Mouse (Mus musculus): ENCODE data around the gene Tiparp. TPM values are rescaled to one million over a fixed set of nuclear protein-coding genes. Genes with fewer than 3 reads are reported as not detected.

Gene Tiparp
- polyA plus RNA-seq, 1 experiment from 2014 or later: 23.9 TPM

DNA sequence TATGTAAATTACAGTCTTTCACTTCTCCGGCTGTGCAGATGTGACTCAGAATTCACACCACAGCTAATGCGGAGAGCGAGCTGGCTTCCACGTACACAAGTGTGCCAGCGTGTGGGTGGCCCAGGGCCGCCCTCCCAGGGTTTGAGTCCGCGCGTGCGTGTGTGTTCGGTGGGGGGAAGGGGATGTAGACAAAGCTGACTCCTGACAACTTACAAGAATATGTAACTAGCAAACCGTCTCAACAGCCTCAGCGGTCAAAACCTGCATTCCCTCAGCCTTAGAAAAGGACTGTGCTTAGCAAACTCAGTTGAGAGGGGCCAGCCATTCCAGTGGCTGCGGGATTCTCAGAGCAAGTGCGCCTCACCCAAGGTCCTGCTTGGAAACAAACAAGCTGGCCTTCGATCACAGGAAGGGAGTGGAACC is 58.3 kb downstream of the Tiparp start:
- 7% methylated on average over 16 of the region's 16 CpGs for WGBS
- 0 out of 2 replicates have a peak, but pooled peaks have one; percentile 39 for ATAC-seq (replicated peaks; ENCODE audit: insufficient number of reproducible peaks, insufficient read depth, low FRiP score, low read depth)
- Histone ChIP-seq H3K4me2 (peak overlapping the region; percentile 64), H3K9me3 (replicated peaks) (no peaks in the 10 kb centered on the region), H3K4me3 (peak overlapping the region; percentile 43), H3K4me1 (replicated peaks) (no peaks in the 10 kb centered on the region), H3K36me3 (no peaks in the 10 kb centered on the region), H3K9ac (peak overlapping the region; percentile 33; the same call in 1 of the 2 replicates), H3K27ac (no peak overlapping the region), H3K27me3 (no peaks in the 10 kb centered on the region)

DNA sequence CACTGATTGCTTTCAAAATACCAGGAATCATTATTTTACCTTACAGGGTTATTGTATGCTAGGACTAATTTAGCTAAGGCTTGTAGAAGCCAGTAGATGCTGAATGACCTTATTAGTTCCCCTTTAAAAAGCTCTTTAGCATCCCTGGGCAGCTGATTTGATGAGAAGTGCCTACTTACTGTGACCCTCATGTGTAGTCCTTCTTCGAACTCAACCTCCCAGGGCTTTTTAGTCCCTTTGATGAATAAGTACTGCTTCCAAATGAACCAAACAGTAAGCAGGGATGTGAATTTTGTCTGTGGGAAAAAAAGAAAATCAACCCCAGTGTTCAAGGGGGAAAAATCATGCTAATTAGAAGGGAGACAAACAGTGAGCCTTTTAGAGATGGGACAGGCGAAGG is 58.8 kb downstream of the Tiparp start:
- Histone ChIP-seq H3K4me1 (replicated peaks) (no peaks in the 10 kb centered on the region), H3K9me3 (replicated peaks) (no peaks in the 10 kb centered on the region), H3K36me3 (no peaks in the 10 kb centered on the region), H3K4me2 (peak overlapping the region; percentile 64), H3K27ac (no peak overlapping the region), H3K9ac (no peak overlapping the region), H3K4me3 (no peak overlapping the region), H3K27me3 (no peaks in the 10 kb centered on the region)
- ATAC-seq (replicated peaks; ENCODE audit: insufficient number of reproducible peaks, insufficient read depth, low FRiP score, low read depth): no peak
- 80% methylated on average over 2 of the region's 2 CpGs for WGBS

DNA sequence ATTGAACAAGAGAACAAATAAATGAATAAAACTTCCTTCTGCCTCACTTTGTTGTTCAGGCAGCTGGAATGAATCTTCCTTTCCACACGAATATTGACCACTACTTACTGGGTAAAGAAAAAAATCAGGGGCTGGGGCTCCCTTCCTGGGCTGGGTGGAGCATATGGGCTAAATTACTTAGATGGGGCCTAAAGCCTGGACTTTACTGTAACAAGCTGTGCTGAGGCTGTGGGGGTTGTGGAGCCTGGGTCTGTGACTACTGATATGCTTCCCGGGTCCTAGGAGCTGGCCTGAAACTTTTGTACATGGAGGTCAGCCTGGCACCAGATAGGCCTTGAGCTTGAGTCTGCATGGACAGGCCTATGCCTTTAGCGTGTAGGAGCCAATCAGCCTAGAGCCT is 60.2 kb downstream of the Tiparp start:
- H3K27ac ChIP-seq: no peak overlapping the region
- no peaks in the 10 kb centered on the region for H3K27me3 ChIP-seq
- ATAC-seq (replicated peaks; ENCODE audit: insufficient number of reproducible peaks, insufficient read depth, low FRiP score, low read depth): no peak
- no peak overlapping the region for H3K4me3 ChIP-seq
- no peaks in the 10 kb centered on the region for H3K9me3 ChIP-seq (replicated peaks)
- H3K4me1 ChIP-seq (replicated peaks): no peaks in the 10 kb centered on the region
- WGBS: 73% methylated on average over 3 of the region's 3 CpGs
- no peaks in the 10 kb centered on the region for H3K36me3 ChIP-seq
- H3K9ac ChIP-seq: no peak overlapping the region
- no peak overlapping the region for H3K4me2 ChIP-seq

DNA sequence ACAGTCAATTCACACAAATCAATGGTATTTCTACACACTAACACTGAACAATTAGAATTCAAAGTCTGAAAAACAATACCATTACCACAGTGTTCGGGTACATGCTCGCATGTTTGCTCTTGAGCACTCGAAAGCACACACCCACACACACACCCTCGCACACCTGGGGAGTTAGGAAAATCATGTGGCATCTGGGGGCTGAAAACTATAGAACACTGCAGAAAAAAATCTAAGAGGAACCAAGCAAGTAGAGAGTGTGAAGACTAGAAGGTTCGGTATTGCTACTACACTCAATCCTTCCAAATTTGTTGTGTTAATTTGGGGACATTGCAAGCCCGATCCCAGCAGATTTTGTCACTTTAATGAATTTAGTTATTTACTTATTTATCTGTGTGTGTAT is 64.6 kb downstream of the Tiparp start:
- 86% methylated on average over 6 of the region's 6 CpGs for WGBS

DNA sequence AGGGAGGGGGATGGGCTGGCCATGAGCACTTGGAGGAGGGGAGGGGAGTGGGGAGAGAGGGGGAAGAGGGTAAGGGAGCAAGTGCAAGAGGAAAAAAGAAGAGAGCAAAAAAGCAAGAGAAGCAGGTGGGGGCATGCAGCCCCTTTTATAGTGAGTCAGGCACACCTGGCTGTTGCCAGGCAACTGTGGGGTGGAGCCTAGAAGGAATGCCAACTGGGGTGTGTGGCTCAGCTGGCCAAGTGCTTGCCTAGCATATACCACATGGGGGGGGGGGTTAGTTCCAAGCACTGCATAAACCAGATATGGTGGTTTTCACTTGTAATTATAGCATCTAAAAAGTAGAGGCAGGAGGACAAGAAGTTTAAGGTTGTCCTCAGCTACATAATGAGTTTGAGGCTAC is 66.3 kb downstream of the Tiparp start:
- Histone ChIP-seq H3K4me3 (no peak overlapping the region), H3K9ac (no peak overlapping the region), H3K4me1 (replicated peaks) (no peaks in the 10 kb centered on the region), H3K27me3 (no peaks in the 10 kb centered on the region), H3K4me2 (no peak overlapping the region), H3K27ac (no peak overlapping the region), H3K36me3 (no peaks in the 10 kb centered on the region), H3K9me3 (replicated peaks) (no peaks in the 10 kb centered on the region)
- no peak for ATAC-seq (replicated peaks; ENCODE audit: insufficient number of reproducible peaks, insufficient read depth, low FRiP score, low read depth)

More for the DNA sequence above, 64.6 kb downstream of the Tiparp start:
- H3K9me3 ChIP-seq (replicated peaks): no peaks in the 10 kb centered on the region
- H3K9ac ChIP-seq: no peak overlapping the region
- H3K4me2 ChIP-seq: no peak overlapping the region
- no peaks in the 10 kb centered on the region for H3K36me3 ChIP-seq
- H3K4me3 ChIP-seq: no peak overlapping the region
- ATAC-seq (replicated peaks; ENCODE audit: insufficient number of reproducible peaks, insufficient read depth, low FRiP score, low read depth): no peak
- H3K27me3 ChIP-seq: no peaks in the 10 kb centered on the region
- no peak overlapping the region for H3K27ac ChIP-seq
- no peaks in the 10 kb centered on the region for H3K4me1 ChIP-seq (replicated peaks)

DNA sequence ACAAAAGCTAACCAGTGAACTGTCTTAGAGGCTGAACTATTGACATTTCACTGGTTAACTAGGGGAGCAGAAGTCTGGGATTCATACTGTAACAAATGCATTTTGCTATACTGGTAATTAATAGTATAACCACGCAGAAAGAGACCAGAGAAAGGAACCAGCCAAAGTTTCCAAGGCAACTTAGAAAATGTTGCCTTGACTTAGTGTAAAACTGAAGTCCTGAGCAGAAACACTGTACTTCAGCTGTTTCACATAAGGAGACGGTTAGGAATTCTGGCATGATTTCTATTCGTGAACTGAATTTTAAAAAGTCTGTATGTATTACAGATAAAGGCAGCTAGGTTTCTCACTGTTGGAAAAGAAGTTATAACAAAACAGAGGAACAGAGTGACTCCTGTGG is 67.0 kb downstream of the Tiparp start:
- H3K4me3 ChIP-seq: no peak overlapping the region
- H3K4me1 ChIP-seq (replicated peaks): no peaks in the 10 kb centered on the region
- WGBS: 81% methylated on average over 3 of the region's 3 CpGs
- no peaks in the 10 kb centered on the region for H3K36me3 ChIP-seq
- no peaks in the 10 kb centered on the region for H3K27me3 ChIP-seq
- H3K9ac ChIP-seq: no peak overlapping the region
- no peak for ATAC-seq (replicated peaks; ENCODE audit: insufficient number of reproducible peaks, insufficient read depth, low FRiP score, low read depth)
- no peak overlapping the region for H3K27ac ChIP-seq
- H3K9me3 ChIP-seq (replicated peaks): no peaks in the 10 kb centered on the region
- no peak overlapping the region for H3K4me2 ChIP-seq

DNA sequence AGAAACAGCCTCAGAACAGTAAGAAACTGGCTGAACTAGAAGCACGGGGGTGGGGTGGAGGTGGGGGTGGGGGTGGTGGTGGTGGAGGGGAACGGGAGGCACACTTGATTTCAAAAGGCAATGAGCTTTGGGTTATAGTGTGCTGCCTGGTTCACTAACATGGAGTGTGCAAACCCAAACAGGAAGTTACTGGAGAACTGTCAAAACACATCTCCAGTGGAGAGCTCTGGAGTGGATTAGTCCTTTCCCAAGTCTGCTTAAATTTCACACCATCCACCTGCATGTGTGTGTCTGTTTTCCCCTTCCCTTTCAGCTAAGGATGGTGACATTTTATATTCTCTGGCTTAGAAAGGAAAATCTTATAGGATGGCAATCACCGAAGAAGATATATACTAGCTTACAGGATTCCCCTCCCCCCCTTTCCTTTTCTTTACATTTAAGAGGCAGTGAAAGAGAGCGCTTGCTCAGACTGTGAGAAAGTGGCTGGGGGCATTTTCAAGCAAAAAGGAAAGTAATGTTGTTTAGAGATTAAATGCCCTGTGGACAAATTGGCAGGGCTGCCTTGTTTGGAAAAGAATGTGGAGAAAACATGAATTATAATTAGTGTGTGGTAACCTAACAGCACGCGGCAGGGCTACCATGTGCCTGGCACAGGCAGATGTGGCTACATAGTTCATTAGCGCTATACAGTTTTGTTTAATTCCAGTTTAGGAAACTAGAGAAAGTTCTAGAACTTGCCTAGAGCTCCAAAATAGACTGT is 70.0 kb downstream of the Tiparp start:
- Histone ChIP-seq H3K9ac (no peak overlapping the region), H3K36me3 (no peaks in the 10 kb centered on the region), H3K4me2 (no peak overlapping the region), H3K27me3 (no peaks in the 10 kb centered on the region), H3K27ac (no peak overlapping the region), H3K9me3 (replicated peaks) (no peaks in the 10 kb centered on the region), H3K4me1 (replicated peaks) (peaks cover 10% of the 10 kb centered on the region), H3K4me3 (no peak overlapping the region)
- ATAC-seq (replicated peaks; ENCODE audit: insufficient number of reproducible peaks, insufficient read depth, low FRiP score, low read depth): no peak
- 57% methylated on average over 7 of the region's 7 CpGs for WGBS

DNA sequence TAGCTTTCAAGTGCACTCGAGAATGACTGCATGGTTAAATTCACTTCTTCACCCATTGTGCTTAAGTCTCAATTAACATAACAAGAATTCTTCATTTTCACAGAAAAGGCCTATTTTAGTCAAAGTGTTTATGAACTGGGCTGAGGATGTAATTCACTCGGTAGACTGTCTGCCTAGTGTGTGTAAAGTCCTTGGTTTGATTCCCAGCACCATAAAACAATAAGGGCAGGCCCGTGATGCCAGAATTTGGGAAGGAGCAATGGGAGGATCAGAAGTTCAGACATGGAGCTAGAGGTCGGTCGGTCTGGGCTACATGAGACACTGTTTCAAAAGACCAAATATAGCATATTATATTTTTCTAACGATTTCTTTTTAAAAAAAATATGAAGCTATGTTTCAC is 70.9 kb downstream of the Tiparp start:
- Histone ChIP-seq H3K4me3 (no peak overlapping the region), H3K4me2 (no peak overlapping the region), H3K27me3 (no peaks in the 10 kb centered on the region), H3K27ac (no peak overlapping the region), H3K9me3 (replicated peaks) (no peaks in the 10 kb centered on the region), H3K9ac (no peak overlapping the region), H3K36me3 (no peaks in the 10 kb centered on the region), H3K4me1 (replicated peaks) (peaks cover 11% of the 10 kb centered on the region)
- 83% methylated on average over 6 of the region's 6 CpGs for WGBS
- no peak for ATAC-seq (replicated peaks; ENCODE audit: insufficient number of reproducible peaks, insufficient read depth, low FRiP score, low read depth)

DNA sequence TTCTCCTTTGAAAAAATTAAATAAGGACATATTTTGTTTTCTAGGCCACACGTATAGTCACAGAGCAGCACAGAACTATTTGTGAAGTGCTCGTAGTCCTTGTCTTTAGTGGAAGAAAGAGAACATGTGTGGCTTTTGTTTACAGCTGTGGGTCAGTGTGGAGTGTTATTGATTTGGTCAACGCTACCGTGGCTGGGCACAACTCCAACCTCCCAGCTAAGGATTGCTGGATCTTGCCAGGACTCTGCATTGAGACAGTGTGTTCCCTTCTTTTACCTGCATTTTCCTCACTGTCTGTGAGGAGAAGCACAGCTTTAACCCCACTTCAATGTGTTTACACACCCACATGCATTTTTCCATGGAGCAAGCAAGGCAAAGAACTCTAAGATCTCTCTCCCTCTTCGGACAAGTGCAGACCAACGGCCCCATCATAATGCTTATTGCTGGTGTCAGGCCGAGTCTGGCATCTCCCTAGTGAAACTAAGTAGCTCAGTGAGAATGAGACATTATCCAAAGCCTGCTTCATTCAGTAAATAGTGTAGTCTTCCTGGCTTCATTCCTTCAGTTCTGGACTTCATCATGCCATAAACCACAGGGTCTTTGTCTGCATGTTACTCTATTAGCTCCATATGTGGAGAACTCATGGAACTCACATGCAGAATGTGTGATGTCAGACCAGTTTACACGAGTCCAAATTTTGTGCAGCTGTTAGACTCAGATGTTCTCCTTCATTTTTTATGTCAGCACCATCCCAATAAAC is 73.3 kb downstream of the Tiparp start:
- no peak for ATAC-seq (replicated peaks; ENCODE audit: insufficient number of reproducible peaks, insufficient read depth, low FRiP score, low read depth)
- Histone ChIP-seq H3K27ac (no peak overlapping the region), H3K9ac (no peak overlapping the region), H3K4me1 (replicated peaks) (peaks cover 13% of the 10 kb centered on the region), H3K36me3 (no peaks in the 10 kb centered on the region), H3K4me3 (no peak overlapping the region), H3K4me2 (no peak overlapping the region), H3K27me3 (no peaks in the 10 kb centered on the region), H3K9me3 (replicated peaks) (no peaks in the 10 kb centered on the region)
- WGBS: 69% methylated on average over 8 of the region's 8 CpGs

DNA sequence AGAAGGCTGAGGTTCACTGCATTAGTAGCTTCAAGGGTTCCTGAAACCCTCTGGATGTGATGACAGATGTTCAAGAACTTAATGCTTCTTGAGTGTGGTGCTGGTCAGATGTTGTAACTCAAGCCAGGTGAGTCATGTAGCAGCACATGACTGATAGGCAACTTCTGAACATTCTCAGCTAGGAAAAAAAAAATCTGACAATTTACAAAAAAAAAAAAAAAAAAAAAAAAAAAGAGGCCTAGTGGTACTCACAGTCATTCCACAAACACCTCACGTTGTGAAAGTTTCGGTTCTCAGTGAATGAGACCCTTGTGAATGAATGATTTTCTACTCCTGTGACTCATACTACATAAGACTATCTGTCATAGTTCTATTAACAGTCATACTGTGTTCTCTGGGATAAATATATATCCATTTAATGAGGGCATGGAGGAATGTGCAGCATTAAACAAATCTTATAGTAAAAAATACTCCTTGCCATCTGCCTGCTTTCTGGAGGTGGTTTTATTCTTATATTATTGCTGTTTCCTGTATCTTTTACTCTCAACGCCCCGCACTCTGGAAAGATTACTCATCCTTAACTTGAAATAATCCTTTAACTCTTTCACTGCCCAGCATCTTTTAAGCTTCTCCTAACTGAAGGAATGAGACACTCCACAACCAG is 75.3 kb downstream of the Tiparp start:
- Histone ChIP-seq H3K4me1 (replicated peaks) (peaks cover 13% of the 10 kb centered on the region), H3K27me3 (no peaks in the 10 kb centered on the region), H3K9ac (no peak overlapping the region), H3K9me3 (replicated peaks) (no peaks in the 10 kb centered on the region), H3K36me3 (no peaks in the 10 kb centered on the region), H3K27ac (no peak overlapping the region), H3K4me3 (no peak overlapping the region), H3K4me2 (peak overlapping the region; percentile 12)
- no peak for ATAC-seq (replicated peaks; ENCODE audit: insufficient number of reproducible peaks, insufficient read depth, low FRiP score, low read depth)
- 29% methylated on average over 4 of the region's 4 CpGs for WGBS

All from heart, embryonic 15.5 days (tissue).